Mouse (Mus musculus) mouse trophoblast stem cell (cell line): Measurements from ENCODE around the gene Dlg3.

ENCODE experiments used
- in situ Hi-C, 2 experiments: fragments of 300-500 bp; cut with MseI, MboI; formaldehyde crosslinking; loops; 2 replicates in 1 of 2; 3 replicates in 1 of 2; pipeline ENCODE4 v1.15.1; 2025

The Dlg3 gene

DNA sequence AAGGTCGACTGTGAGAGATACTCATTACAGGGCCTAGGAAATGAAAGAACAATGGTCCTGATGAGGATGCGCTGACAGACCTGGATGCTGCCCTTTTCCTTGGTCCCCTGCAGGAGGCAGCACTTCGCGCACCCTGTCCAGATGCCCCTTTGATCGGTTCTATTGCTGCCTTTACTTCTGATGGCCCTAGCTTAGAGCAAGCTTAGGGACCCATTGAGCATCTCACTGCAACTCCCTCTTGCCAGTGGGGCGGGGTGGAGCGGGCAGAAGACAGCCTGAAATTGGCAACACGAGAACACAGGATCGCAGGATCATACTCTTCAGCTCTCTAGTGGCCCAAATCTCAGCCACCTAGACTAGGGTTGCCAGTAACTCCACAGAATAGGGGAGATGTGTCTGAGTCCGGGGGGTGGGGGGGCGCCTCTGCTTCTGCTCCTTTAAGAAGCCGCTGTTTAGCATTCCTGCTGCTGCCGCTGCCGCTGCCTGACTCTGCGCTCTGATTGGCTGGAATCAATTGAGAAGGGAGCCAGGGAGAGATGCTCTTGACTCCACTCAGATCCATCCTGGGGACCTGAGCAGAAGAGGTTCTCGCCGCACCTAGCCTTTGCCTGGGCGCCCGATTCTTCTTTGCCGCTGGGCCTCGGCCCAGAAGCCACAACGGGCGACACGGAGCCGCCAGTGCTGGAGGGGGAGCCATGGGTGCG is at the start of gene Dlg3:
Gene Dlg3, plus strand, starts transcription at position 542 of the 704 bp plus-strand sequence.
- in situ Hi-C loops, result no loop called here

- in situ Hi-C loops, result no loop called here
Observed at GRCm38 (mm10) chrX:100728947-100729346, 38.6 kb upstream of the Dlg3 start.

GRCm38 (mm10) chrX:100729665-100730188 is 37.8 kb upstream of the Dlg3 start, which contains the start of gene Gdpd2:
TSS of gene Gdpd2 (plus strand) at chrX:100729873.
- in situ Hi-C loops, result no loop called here

DNA sequence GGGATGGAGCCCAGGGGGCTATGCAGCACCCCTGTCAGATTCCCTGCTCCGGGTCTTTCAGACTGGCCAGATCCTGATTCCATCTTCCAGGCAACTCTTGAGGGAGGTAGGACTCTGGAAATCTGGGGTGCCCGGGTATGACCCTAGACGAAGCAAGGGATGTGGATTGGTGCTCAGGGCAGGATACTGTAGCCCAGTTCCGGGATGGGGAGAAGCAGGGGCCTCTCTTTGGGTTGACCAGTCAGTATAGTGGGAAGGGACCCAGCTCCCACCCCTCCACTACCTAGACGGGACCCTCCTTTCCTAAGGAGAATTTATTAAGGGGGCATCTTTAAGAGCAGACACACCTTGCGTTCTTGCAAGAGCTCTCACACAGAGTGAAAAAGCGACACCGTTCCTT is 37.3 kb upstream of the Dlg3 start:
- in situ Hi-C loops, result no loop called here

- in situ Hi-C loops, result no loop called here
Observed at GRCm38 (mm10) chrX:100734359-100734758, 33.2 kb upstream of the Dlg3 start.

GRCm38 (mm10) chrX:100738918-100739317 is 28.6 kb upstream of the Dlg3 start:
- in situ Hi-C loops, result no loop called here

DNA sequence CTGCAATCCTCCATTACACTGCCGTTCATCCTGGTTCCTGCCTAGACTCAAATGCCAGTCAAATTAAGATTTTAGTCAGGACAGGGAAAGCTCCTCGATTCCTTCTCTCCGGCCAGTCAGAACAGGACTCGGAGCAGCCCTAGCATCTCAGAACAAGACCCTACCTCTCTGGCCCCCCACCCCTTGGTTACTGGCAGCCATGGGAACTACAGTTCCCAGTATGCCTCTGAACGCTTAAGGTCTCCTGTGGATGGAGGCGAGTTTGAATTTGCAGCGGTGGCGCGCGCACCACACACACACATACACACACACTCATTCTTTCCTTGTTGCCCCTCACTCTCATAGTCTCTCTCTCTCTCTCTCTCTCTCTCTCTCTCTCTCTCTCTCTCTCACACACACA is 28.1 kb upstream of the Dlg3 start:
- in situ Hi-C loops, result no loop called here

DNA sequence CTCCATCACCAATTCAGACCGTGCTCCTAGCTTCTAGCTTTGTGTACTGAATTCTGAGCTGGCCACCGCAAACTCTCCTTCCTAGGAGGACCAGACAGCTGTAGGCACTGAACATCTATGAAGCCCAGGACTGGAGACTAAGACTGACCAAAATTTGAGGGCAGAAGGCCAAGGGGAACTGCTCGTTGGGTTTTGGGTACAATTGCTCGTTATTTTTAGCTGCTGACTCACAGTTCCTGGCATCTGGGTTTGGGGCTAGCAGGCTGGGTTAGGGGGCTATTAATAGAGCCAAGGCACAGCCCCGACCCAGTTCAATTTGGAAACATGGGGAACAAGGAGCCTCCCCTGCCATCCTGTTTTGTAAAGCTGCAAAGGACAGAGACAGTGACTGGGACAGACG is 26.7 kb upstream of the Dlg3 start:
- in situ Hi-C loops, result no loop called here

DNA sequence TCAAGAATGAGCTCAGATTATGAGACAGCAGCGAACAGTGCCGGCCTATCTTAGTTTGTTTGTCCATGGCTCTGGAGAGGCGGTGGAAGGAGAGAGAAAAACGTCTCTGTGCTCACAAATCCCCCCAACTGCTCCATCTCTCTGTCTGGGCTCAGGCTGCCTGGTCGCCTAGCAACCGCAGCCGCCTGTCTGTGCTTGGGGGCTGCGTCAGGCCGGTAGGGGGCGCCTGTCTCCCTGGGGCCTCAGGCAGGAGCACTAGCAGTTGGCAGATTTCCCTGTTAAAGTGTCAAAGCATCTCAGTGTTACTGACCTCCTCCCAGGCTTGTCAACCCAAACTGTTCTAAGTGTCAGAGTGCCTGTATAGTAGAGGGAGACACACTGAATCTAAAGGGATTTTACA is 25.6 kb upstream of the Dlg3 start:
- in situ Hi-C loops, result no loop called here

DNA sequence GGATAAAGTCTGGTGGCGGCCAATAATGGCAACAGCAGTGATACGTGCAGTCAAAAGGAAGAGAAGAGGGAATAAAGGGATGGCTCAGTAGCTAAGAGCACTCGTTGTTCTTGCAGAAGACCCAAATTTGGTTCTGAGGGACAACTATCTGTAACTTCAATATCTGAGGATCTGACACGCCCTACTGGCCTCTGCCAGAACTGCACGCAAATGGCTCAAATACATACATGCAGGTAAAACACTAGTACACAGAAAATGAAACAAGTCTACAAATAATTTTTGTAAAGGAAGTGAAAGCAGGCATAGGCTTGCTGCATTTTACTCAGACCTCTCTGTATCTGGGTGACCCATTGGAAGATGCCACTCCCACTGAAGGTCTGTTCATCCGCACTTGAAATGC is 1.7 kb upstream of the Dlg3 start:
- in situ Hi-C loops, result no loop called here

- in situ Hi-C loops, result no loop called here
Observed at GRCm38 (mm10) chrX:100767885-100768626, 534 bp downstream of the Dlg3 start.

DNA sequence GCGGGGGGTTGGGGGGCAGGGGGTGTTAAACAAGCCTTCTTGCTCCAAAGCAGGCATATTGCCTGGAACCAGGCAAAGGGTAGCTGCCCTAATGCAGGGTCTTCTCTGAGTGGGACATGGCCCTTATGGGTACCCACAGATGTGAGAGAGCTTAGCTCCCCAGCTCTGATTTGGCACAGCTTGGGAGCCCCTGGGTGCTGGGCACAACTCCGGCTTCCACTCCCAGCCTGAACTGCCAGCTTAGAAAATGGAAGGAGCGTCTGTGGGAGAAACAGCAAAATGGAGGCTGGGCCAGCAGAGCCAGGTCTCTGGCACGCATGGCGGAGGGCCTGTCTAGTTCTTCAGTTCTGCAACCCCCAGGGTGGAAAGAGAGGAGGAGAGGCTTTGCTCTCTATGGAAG is 1.8 kb downstream of the Dlg3 start:
- in situ Hi-C loops, result no loop called here

DNA sequence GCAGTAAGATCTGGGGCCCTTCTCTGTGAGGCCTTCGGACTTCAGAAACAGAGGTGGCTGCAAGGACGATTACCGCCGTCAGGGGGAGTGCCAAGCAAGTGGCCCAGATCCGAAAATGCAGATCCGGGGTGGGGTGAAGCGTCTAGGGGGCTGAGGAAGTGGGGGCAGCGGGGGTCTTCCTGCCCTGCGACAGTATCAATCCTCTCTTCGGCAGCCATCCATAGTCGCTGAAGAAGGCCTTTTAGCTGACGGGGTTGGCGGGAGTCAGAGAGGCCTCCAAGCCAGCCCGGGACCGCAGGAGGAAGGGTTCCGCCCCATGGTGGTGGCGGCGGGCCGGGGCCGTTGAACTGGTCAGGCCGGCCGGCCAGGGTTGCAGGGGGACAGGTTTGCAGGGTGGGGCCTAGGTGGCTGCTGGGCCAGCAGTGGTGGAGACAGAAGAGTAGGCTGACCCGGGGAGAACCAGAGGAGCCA is 6.9 kb downstream of the Dlg3 start:
- in situ Hi-C loops, result no loop called here

DNA sequence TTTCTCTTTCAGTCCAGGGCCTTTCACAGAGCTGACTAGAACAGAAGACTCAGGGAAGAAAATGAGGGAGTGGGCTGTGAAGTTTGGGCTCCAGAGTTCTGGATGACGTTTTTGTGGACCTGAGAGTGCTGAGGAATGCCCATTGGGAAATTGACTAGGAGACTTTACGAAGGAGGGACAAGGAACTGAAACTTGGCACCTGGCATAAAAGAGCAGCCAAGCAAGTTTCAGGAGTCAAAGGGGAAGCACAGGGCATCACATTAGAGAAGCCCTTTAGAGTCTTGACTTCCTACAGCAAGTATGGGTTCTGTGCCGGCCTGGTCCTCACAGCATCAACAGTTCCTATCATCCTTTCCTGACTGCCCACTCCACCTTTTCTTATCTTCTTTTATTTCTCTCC is 7.9 kb downstream of the Dlg3 start:
- in situ Hi-C loops, result no loop called here

GRCm38 (mm10) chrX:100776494-100776893 is 9.0 kb downstream of the Dlg3 start:
- in situ Hi-C loops, result no loop called here

GRCm38 (mm10) chrX:100776985-100777654 is 9.6 kb downstream of the Dlg3 start:
- in situ Hi-C loops, result no loop called here

- in situ Hi-C loops, result no loop called here
Observed at GRCm38 (mm10) chrX:100777655-100778234, 10.2 kb downstream of the Dlg3 start.

- in situ Hi-C loops, result no loop called here
Observed at GRCm38 (mm10) chrX:100778397-100778796, 10.9 kb downstream of the Dlg3 start.

- in situ Hi-C loops, result no loop called here
Observed at GRCm38 (mm10) chrX:100789322-100789721, 21.8 kb downstream of the Dlg3 start.

GRCm38 (mm10) chrX:100796041-100796740 is 28.7 kb downstream of the Dlg3 start:
- in situ Hi-C loops, result no loop called here

DNA sequence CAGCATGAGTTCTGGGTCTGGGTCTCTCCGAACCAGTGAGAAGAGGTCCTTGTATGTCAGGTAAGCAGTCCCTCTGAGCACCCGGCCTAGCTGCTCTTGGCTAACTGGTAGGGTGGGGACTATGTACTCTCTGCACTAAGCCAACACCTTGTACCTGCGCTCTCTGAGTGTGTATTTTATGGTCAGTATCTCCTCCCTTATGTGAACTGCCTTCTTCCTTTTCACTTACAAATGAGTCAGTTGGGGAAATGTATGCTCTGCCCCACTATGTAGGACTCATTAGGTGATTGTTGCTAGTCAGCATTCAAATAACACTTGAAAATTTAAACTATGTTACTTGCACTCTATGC is 29.2 kb downstream of the Dlg3 start:
- in situ Hi-C loops, result no loop called here
